8 mouse cellular contexts compared by ENCODE assay signal in genomic region chr14:31130236-31131220, GRCm38 (mm10). TPM values are rescaled to one million over a fixed set of nuclear protein-coding genes. Genes with fewer than 3 reads are reported as not detected.
DNase-seq lines count a peak whose midpoint lies in the region; ATAC-seq and TF ChIP-seq lines count a peak whose summit lies in the region.

TSS of gene Nt5dc2 (plus strand) at chr14:31131053.

- POLR2A ChIA-PET in Patski (lab: Charles Lee), result interaction anchor here (0.9 to 1.0 kb wide), 3 partner anchors 36 to 40 kb away, joined by 3 read pairs; partner anchors contain the start of gene Stab1

- peaks cover 37% of the 10 kb centered on the region for H3K4me1 ChIP-seq in hindbrain, embryonic 14.5 days (replicated peaks; ENCODE audit: control insufficient read depth, insufficient read depth, low read length)
- H3K4me1 ChIP-seq in midbrain, embryonic 10.5 days, result peaks cover 65% of the 10 kb centered on the region

- no peak for TF ChIP-seq CTCF in Patski (IDR thresholded peaks at IDR 0.05)

- intact Hi-C loops in left cerebral cortex, postnatal 36 days (cut with DNase I), result loop anchor here (5.0 to 10.0 kb wide), 2 partner anchors 67 to 364 kb away; partner anchors contain the start of genes Eaf1 and Mettl6

- H3K36me3 ChIP-seq in hindbrain, embryonic 14.5 days (replicated peaks; ENCODE audit: control insufficient read depth, insufficient read depth), result peaks cover 12% of the 10 kb centered on the region
- H3K36me3 ChIP-seq in midbrain, embryonic 10.5 days, result peaks cover 42% of the 10 kb centered on the region

- H3K9ac ChIP-seq in hindbrain, embryonic 14.5 days, result peak within 1 kb of the TSS; percentile 78

- peak within 1 kb of the TSS; percentile 90 for H3K27ac ChIP-seq in hindbrain, embryonic 14.5 days
- H3K27ac ChIP-seq in midbrain, embryonic 10.5 days (replicated peaks), result peak within 1 kb of the TSS; percentile 97

- WGBS in hindbrain, embryonic 14.5 days, result 5% methylated on average over 44 of the region's 63 CpGs
- 6% methylated on average over 53 of the region's 63 CpGs for WGBS in midbrain, embryonic 10.5 days

- H3K4me3 ChIP-seq in hindbrain, embryonic 14.5 days (replicated peaks; ENCODE audit: low read length), result peak within 1 kb of the TSS; percentile 85
- H3K4me3 ChIP-seq in midbrain, embryonic 10.5 days, result peak within 1 kb of the TSS; percentile 83

- H3K27me3 ChIP-seq in Patski, result no peaks in the 10 kb centered on the region
- H3K27me3 ChIP-seq in hindbrain, embryonic 14.5 days (ENCODE audit: control insufficient read depth, insufficient read depth, low read length), result no peaks in the 10 kb centered on the region
- H3K27me3 ChIP-seq in midbrain, embryonic 10.5 days (ENCODE audit: low read depth, poor library complexity, severe bottlenecking), result no peaks in the 10 kb centered on the region

- peak; percentile 76 for ATAC-seq in Patski
- peak; percentile 84 for ATAC-seq in hindbrain, embryonic 14.5 days (ENCODE audit: low FRiP score)
- no peak for ATAC-seq in activated CD4-positive, CD25-positive, alpha-beta regulatory T cell, adult 4 months

- no peaks in the 10 kb centered on the region for H3K9me3 ChIP-seq in hindbrain, embryonic 14.5 days (ENCODE audit: control insufficient read depth, low read length)
- no peaks in the 10 kb centered on the region for H3K9me3 ChIP-seq in midbrain, embryonic 10.5 days (replicated peaks)

- no peak for DNase-seq in Patski (ENCODE audit: low read depth, low spot score)
- DNase-seq in cerebellum, postnatal 14 days, result peak; percentile 89 to 91
- DNase-seq in frontal cortex, postnatal 36 days (ENCODE audit: low spot score in 2 of 2), result peak; percentile 45 to 63
- peak; percentile 84 for DNase-seq in hindbrain, embryonic 14.5 days (ENCODE audit: low spot score)
- DNase-seq in left cerebral cortex, postnatal 36 days (ENCODE audit: low spot score in 2 of 2), result peak; percentile 58 to 59
- peak; percentile 95 for DNase-seq in midbrain, embryonic 10.5 days (ENCODE audit: low spot score)
- DNase-seq in skeletal muscle tissue, adult 2 months (ENCODE audit: low read depth, low spot score), result peak; percentile 60

- H3K4me2 ChIP-seq in hindbrain, embryonic 14.5 days (replicated peaks), result peak within 1 kb of the TSS; percentile 62

- CTCF ChIA-PET in Patski (lab: Charles Lee), result interaction anchor here (1.3 to 2.2 kb wide), 2 partner anchors 15 to 59 kb away, joined by 3 to 7 read pairs; no protein-coding TSS in a partner anchor

- in situ Hi-C loops in Patski (cut with MboI; ENCODE audit: low pct_unique_long_range_greater_than_20kb), result loop anchor here (5.0 kb wide), 1 partner anchor 57 kb away; no protein-coding TSS in a partner anchor

RNA-seq across cellular contexts. Expression of gene Nt5dc2, which starts in this region (rescaled TPM):
- 268 TPM for polyA plus RNA-seq in Patski (2021)
- 260 and 277 TPM in 2 replicates for polyA plus RNA-seq in hindbrain, embryonic 14.5 days (2014; fragmentation: Nextera tagmentation; extraction: Ambion mirVana)
- total RNA-seq in left cerebral cortex, postnatal 36 days (2021), result 1 to 10 TPM; 2.8 to 4.6 TPM
- 543 and 572 TPM in 2 replicates for polyA plus RNA-seq in midbrain, embryonic 10.5 days (2016; fragmentation: Nextera tagmentation; extraction: Ambion mirVana)
- not detected for polyA plus RNA-seq in activated CD4-positive, CD25-positive, alpha-beta regulatory T cell, adult 4 months (2017; shearing (Covaris generic))

Comparison
In these comparisons a context has a peak if more than half of its experiments do, and no peak if none do; other contexts are left out.
1. RNA of gene Nt5dc2 (polyA plus RNA-seq): 543 to 572 TPM in midbrain, embryonic 10.5 days, 260 to 277 TPM in hindbrain, embryonic 14.5 days and 268 TPM in Patski (single experiment); not detected in activated CD4-positive, CD25-positive, alpha-beta regulatory T cell, adult 4 months; every median in the first group is over 100 times any median in the second.